Mouse (Mus musculus): ENCODE results near the gene Pars2. TPM values are rescaled to one million over a fixed set of nuclear protein-coding genes. Genes with fewer than 3 reads are reported as not detected.

Pars2 gene
- total and polyA plus RNA-seq, 2 experiments from 2014 or later, result 7.4 to 12.1 TPM

DNA sequence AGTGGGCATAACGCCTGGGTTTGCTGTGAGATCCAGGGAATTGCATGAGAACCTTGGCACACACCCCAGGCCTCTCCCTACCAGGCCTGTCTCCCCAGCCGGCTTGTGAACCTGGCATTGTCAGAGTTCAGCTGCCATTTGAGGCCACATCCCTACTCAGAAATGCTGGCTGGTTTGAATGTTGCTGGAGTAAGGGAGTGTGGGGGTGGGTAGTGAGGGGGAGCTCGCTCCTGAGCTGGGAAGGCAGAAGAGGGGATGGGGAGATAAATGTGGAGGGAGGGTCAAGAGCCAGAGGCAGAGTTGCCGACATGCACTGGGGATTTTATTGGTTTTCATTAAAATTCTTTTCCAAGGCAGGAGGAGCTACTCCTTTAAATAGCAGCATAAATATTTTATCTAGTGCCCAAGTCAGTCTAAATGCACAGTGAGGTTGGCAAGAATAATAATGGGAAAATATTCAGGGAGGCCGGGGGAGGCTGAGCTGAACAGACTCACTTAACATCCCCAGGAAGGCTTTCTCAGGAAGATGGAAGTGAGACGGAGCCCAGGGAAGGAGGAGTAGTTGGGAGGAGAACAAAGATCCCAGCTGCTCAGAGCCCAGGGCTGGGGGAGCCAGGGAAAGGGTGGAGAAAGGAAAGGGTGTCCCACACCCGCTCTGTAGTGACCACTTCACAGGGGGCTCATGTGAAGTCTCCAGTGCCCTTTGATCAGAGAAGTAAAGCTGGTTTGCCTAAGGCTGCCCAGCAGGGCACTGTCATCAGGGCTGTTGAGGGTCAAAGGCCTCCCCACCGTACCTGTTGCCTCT is 17.4 kb upstream of the Pars2 start:
- WGBS, result 22% methylated on average over 8 of the region's 8 CpGs

GRCm38 (mm10) chr4:106634086-106634479 is 16.8 kb upstream of the Pars2 start:
- ATAC-seq (peak; percentile 50), DNase-seq (ENCODE audit: low spot score) (peak; percentile 47)
- Histone ChIP-seq H3K36me3 (ENCODE audit: insufficient read depth, low read length) (no peaks in the 10 kb centered on the region), H3K4me3 (ENCODE audit: low read length) (no peak overlapping the region), H3K9ac (replicated peaks; ENCODE audit: low read length) (no peak overlapping the region; the same call in 1 of the 2 replicates), H3K27ac (peak overlapping the region; percentile 74), H3K4me2 (ENCODE audit: low read depth, low read length) (no peak overlapping the region), H3K9me3 (ENCODE audit: low read length) (no peaks in the 10 kb centered on the region), H3K27me3 (ENCODE audit: insufficient read depth, low read length) (no peaks in the 10 kb centered on the region), H3K4me1 (ENCODE audit: insufficient read depth, low read length) (peaks cover 28% of the 10 kb centered on the region)
- 24% methylated on average over 9 of the region's 9 CpGs for WGBS
- no peak for TF ChIP-seq CTCF (IDR thresholded peaks at IDR 0.05; ENCODE audit: low read depth)

More for the DNA sequence above, 17.4 kb upstream of the Pars2 start:
- no peak overlapping the region for H3K4me2 ChIP-seq (ENCODE audit: low read depth, low read length)
- ATAC-seq (peak; percentile 4; the same call in 1 of the 2 replicates), DNase-seq (ENCODE audit: low spot score) (peak; percentile 36)
- H3K4me1 ChIP-seq (ENCODE audit: insufficient read depth, low read length), result peaks cover 28% of the 10 kb centered on the region
- no peak overlapping the region; the same call in 1 of the 2 replicates for H3K9ac ChIP-seq (replicated peaks; ENCODE audit: low read length)
- H3K4me3 ChIP-seq (ENCODE audit: low read length), result no peak overlapping the region
- H3K36me3 ChIP-seq (ENCODE audit: insufficient read depth, low read length), result no peaks in the 10 kb centered on the region
- H3K27ac ChIP-seq, result peak overlapping the region; percentile 74
- no peaks in the 10 kb centered on the region for H3K27me3 ChIP-seq (ENCODE audit: insufficient read depth, low read length)
- no peaks in the 10 kb centered on the region for H3K9me3 ChIP-seq (ENCODE audit: low read length)
- TF ChIP-seq CTCF (IDR thresholded peaks at IDR 0.05; ENCODE audit: low read depth), result no peak

GRCm38 (mm10) chr4:106643483-106644217 is 7.2 kb upstream of the Pars2 start:
- no peaks in the 10 kb centered on the region for H3K27me3 ChIP-seq (ENCODE audit: insufficient read depth, low read length)
- 37% methylated on average over 8 of the region's 8 CpGs for WGBS
- DNase-seq (ENCODE audit: low spot score) (no peak), ATAC-seq (no peak)
- H3K36me3 ChIP-seq (ENCODE audit: insufficient read depth, low read length), result no peaks in the 10 kb centered on the region
- no peaks in the 10 kb centered on the region for H3K4me1 ChIP-seq (ENCODE audit: insufficient read depth, low read length)
- H3K9me3 ChIP-seq (ENCODE audit: low read length), result no peaks in the 10 kb centered on the region
- no peak overlapping the region for H3K27ac ChIP-seq
- H3K4me2 ChIP-seq (ENCODE audit: low read depth, low read length), result no peak overlapping the region
- TF ChIP-seq CTCF (IDR thresholded peaks at IDR 0.05; ENCODE audit: low read depth), result no peak
- no peak overlapping the region for H3K9ac ChIP-seq (replicated peaks; ENCODE audit: low read length)
- no peak overlapping the region for H3K4me3 ChIP-seq (ENCODE audit: low read length)

- 75% methylated on average over 6 of the region's 6 CpGs for WGBS
- no peak for DNase-seq (ENCODE audit: low spot score)
- Histone ChIP-seq H3K9ac (replicated peaks; ENCODE audit: low read length) (no peak overlapping the region), H3K4me2 (ENCODE audit: low read depth, low read length) (no peak overlapping the region), H3K36me3 (ENCODE audit: insufficient read depth, low read length) (no peaks in the 10 kb centered on the region), H3K9me3 (ENCODE audit: low read length) (no peaks in the 10 kb centered on the region), H3K27ac (no peak overlapping the region), H3K4me3 (ENCODE audit: low read length) (no peak overlapping the region), H3K4me1 (ENCODE audit: insufficient read depth, low read length) (no peaks in the 10 kb centered on the region), H3K27me3 (ENCODE audit: insufficient read depth, low read length) (no peaks in the 10 kb centered on the region)
- no peak for TF ChIP-seq CTCF (IDR thresholded peaks at IDR 0.05; ENCODE audit: low read depth)
- ATAC-seq, result no peak
Observed at GRCm38 (mm10) chr4:106644218-106644610, 6.7 kb upstream of the Pars2 start.

GRCm38 (mm10) chr4:106645797-106646196 is 5.1 kb upstream of the Pars2 start:
- Histone ChIP-seq H3K9me3 (ENCODE audit: low read length) (no peaks in the 10 kb centered on the region), H3K4me1 (ENCODE audit: insufficient read depth, low read length) (no peaks in the 10 kb centered on the region), H3K36me3 (ENCODE audit: insufficient read depth, low read length) (no peaks in the 10 kb centered on the region), H3K27ac (no peak overlapping the region), H3K4me3 (ENCODE audit: low read length) (no peak overlapping the region), H3K9ac (replicated peaks; ENCODE audit: low read length) (no peak overlapping the region), H3K4me2 (ENCODE audit: low read depth, low read length) (no peak overlapping the region), H3K27me3 (ENCODE audit: insufficient read depth, low read length) (no peaks in the 10 kb centered on the region)
- DNase-seq (ENCODE audit: low spot score) (no peak), ATAC-seq (no peak)
- 75% methylated on average over 5 of the region's 5 CpGs for WGBS
- no peak for TF ChIP-seq CTCF (IDR thresholded peaks at IDR 0.05; ENCODE audit: low read depth)

GRCm38 (mm10) chr4:106647137-106647536 is 3.7 kb upstream of the Pars2 start:
- no peak overlapping the region for H3K4me3 ChIP-seq (ENCODE audit: low read length)
- H3K36me3 ChIP-seq (ENCODE audit: insufficient read depth, low read length), result no peaks in the 10 kb centered on the region
- H3K9ac ChIP-seq (replicated peaks; ENCODE audit: low read length), result no peak overlapping the region
- no peaks in the 10 kb centered on the region for H3K27me3 ChIP-seq (ENCODE audit: insufficient read depth, low read length)
- peaks cover 7% of the 10 kb centered on the region for H3K4me1 ChIP-seq (ENCODE audit: insufficient read depth, low read length)
- no peak for TF ChIP-seq CTCF (IDR thresholded peaks at IDR 0.05; ENCODE audit: low read depth)
- no peak overlapping the region for H3K4me2 ChIP-seq (ENCODE audit: low read depth, low read length)
- H3K9me3 ChIP-seq (ENCODE audit: low read length), result no peaks in the 10 kb centered on the region
- DNase-seq (ENCODE audit: low spot score), result no peak
- H3K27ac ChIP-seq, result no peak overlapping the region
- 82% methylated on average over 6 of the region's 6 CpGs for WGBS
- ATAC-seq, result no peak
